Mouse (Mus musculus) embryo, embryonic 11 days (tissue): Measurements from ENCODE around the gene Sept8.

Experiments
- DNase-seq: peaks from one replicate; pipeline ENCODE4 v3.0.0-alpha.2; 2015

Gene Sept8

DNA sequence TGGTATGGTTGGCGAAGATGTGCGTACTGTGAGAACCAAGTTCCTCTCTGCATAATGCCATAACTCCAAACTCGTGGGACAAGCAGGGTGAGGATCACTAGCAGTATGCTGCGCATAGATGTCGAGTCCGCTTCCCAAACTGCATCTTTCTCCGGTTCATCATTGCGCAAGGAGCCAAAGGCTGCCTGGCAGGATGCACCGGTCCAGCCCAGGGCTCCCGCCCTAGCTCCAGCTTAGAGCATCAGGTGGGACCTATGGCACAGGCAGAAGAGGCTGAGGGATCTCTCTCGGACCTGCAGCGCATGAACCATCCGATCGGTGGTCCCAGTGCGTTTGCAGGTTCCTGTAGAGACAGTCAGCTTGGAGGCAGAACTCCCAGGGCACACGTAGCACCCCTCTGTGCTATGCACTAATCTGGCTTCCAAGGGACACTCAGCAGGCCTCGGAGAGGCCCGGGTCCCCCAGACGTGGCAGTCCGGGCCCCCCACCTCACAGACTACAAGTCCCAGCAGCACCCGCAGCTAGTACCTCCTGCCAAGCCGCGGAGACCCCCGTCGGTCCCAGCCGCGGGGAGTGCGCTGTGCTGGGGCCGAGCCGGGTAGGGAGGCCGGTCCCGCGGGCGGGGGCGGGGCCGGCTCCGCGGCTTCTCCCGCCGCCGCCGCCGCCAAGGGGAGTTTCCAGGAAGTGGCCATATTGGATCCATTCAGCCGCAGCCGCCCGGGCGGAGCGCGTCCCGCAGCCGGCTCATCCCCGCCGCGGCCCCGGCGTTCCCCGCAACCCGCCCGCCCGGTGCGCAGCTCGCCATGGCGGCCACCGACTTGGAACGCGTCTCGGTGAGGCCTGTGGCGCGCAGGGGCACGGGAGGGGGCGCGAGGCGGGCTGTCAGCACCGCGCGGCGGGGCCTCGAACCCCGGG lies at the start of gene Sept8:
Gene Sept8, plus strand, starts transcription at position 51 of the 915 bp plus-strand sequence.
- DNase-seq: peak; percentile 80

DNA sequence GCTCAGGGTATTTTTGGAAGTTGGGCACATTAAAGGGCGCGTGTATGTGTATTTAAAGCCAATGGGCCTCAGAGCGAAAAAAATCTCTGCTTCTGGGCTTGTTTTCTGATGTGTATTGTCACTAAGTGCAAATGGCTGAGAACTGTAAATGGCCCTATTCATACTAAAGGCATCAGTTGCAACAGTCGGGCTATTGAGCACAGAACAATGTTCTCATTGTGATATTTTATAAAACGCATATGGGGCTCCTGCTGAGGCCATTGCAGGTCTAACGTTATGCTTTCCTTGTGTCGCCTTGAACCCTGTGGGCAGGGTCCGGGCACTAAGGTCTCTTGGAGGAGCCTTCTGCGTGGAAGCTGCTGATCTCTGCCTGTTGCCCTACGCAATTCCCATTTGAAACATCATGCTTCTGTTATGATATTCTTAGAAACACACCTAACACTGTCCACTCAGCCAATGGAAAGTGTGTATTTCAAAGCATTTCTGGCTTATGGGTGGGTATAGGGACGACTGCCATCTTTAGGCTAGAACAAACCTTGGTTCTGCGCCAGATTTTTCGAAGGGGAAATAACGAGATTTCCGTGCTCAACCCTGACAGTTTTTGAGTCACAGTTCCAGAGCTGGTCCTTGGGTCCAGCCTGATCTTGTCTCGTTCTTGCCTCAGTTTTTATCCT lies 49.6 kb upstream of the Sept8 start:
- no peak for DNase-seq

DNA sequence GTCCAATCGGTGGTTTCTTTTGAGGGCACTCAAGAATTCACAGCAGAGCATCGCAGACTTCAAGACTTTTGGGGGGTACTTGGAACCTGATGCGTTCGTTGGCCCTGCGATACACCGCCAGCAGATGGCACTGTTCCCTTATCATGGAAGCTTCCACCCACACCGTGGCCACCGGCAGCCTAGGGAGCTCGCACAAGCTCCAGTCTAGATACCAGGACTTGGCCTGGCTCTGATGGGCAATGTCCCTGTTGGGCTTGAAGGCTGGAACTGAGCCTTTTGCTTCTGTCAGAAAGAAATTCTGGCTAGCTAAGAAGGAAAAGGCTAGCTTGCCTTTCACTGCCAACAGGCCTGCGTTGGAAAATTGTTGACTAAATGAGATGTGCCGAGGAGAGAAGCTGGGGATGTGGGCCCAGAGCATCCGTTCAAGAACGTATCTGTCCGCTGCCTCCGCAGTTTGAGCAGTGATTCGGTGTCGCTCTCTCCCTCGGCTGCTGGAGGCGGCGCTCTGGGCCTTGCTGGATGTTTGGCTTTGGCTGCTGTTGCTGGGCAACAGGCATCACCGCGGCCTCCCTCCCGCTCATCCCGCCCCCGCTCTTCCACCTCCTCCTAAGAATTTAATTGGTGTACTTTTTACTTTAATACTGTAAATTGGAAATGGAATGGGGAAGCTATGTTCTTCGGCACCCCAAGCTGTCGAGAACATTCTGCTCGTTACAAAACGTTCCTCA lies 48.9 kb upstream of the Sept8 start, which contains the start of gene Gm9837:
Gene Gm9837, minus strand, starts transcription at position 512 of the 728 bp plus-strand sequence.
- peak; percentile 95 for DNase-seq

DNA sequence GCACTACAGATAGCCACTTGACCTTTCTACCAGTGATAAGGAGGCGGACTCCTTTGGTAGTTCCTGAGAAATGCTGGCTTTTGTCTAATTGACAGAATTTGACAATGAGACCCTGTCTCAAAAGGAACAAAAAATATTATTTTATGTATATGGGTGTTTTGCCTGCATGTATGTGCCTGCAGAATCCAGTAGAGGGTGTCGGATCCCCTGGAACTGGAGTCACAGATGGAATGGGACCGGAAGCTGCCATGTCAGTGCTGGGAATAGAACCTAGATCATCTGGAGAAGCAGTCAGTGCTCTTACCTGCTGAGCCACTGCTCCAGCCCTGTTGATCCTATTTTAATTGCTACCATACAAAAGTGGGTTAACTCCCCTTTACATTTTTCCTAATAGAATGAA lies 46.3 kb upstream of the Sept8 start:
- DNase-seq: no peak

DNA sequence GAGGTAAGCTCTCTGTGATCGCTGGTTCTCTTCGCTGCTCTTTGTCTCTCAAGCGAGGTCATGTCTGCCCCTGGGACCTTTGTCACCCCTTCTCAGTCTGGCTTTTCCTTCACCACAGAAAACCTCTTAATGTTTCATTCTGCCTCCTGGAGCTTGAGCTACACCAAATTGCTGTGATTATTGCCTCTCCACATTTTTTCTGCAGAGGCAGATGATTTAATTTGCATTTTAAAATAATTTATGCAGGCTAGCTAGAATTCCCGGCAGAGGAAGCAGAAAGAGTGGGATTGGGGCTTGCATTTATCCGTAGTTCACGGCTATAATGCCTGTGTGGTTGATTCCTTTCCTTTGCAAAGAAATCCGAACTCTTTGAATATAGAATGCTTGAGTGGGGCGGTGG lies 43.4 kb upstream of the Sept8 start:
- DNase-seq: no peak

DNA sequence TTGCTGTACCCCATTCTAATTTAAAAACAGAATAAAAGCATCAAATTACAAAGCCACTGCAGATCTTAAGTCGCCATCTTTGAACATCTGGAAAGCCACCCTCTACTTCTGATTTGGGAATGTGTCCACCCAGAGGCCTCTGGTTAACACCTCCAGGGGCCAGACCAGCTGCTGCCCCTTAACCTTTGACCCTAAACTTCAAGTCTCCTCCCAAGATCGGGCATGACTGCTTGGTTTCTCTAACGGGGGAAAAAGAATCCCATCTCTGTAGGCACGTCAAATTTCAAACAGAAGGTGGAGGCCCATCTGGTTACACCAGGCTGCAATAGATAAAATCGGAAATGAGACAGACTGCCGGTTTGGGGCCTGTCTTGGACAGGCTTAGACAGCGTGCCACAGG lies 41.2 kb upstream of the Sept8 start:
- no peak for DNase-seq

DNA sequence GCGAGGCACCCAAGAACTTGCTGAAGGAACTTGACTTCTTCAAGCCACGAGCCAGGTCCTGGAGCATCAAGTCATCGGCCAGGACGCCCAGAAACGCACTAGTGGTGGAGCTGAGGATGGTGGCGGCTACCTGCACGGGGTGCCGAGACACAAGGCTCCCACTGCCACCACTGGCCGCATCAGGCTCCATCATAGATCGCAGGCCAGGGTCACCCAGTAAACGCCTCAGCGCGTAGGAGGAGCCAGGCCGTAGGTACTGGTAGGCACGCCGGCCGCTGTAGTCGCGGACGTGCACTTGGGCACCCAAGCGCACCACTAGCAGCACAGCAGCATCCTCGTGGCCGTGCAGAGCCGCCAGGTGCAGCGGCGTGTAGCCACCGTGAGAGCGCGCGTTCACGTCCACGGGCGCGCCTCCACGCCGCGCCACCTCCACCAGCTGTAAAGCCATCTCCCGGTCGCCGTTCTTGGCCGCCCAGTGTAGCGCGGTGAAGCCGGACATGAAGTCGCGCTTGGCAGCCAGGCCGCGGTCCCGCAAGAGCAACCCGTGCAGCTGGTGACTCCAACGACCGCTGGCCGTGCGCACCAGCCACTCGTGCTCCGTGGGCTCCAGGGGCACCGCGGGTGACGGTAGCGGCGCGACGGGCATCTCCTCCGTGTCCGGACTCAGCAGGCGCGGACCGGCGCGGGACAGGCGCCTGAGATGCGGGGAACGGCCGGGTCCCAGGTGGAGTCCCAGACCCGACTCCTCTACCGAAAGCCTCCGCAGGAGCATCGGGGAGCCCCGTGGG lies 40.5 kb upstream of the Sept8 start:
- DNase-seq: no peak

DNA sequence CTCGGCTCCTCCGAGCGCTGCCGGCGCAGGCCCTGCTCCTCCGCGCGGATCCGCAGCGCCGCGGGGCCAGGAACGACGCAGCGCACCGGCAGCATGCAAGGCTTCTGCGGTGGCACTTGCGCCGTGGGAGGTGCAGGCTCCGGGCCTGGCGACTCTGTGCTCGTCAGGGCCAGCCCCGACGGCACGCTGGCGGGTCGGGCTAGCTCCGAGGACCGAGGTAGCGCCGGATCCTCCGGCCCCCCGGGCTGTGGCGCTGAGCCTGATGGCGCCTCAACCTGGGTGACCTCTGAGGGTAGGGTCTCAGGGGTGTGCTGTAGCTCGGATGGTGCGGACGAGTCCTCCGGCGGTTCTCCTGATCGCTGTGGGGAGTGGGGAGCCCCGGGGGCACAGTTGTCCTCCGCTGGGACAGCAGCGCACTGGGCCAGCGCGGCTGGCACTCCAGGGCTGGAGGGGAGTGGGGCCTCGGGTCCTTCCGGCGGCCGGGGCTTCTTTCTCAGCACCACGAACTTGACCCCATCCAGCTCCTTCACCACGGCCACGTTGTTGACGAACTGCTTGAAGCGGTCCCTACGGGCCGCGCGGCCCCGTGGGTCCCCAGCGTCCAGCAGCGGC lies 39.8 kb upstream of the Sept8 start:
- DNase-seq: no peak

DNA sequence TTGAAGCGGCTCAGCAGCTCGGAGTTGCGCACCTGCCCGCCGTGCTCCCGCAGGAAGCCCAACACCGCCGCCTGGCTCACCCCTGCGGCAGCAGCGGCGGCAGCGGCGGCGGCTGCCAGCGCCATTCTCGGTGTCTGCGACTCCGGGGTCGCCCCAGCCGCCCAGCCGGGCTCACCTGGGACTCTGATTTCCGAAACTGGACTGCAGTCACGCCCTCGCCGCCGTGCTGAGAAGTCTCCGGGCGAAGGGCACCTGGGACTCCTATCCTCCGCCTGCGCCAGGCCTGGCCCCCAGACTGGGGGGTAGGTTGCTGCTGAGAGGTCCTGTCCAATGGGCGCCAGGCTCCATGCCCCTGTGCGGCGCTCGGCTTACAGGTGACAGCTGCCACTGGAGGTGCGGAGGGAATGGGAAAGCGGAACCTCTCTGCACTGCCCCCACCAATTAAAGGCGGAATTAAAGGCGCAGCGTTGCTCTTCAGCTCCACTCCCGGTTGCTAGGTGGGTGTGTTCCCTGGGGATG lies 39.2 kb upstream of the Sept8 start, which contains the start of the genes Gm9945 and Sowaha:
Gene Gm9945, plus strand, starts transcription at position 384 of the 519 bp plus-strand sequence.
Gene Sowaha, minus strand, starts transcription at position 492 of the 519 bp plus-strand sequence.
- DNase-seq: peak; percentile 50

DNA sequence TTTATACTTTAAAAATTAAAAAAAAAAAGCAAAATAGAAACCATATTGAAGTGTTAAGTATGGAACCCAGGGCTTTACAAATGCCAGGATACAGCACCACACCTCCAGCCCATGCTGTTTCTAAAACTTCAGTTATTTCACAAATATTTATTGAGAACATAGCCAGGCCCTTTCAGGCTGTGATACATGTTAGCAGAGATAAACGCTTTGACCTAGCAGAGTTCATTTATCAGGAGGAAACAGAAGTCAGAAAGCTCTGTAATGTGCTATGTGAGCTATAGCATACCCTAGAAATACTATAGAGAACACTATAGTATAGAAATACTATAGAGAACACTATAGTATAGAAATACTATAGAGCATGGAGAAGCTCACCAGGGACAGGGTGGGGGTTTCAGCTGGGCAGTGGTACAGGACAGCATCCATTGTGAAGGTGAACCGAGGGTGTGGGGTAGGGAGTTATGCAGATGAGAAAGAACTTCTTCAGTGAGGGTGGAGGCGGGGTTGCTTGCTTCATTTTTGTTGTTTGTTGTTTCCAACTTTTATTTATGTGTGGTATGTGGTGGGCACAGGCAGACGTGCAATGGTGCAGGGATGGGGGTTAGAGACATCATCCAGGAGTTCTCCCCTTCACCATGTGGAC lies 37.8 kb upstream of the Sept8 start:
- DNase-seq: no peak

DNA sequence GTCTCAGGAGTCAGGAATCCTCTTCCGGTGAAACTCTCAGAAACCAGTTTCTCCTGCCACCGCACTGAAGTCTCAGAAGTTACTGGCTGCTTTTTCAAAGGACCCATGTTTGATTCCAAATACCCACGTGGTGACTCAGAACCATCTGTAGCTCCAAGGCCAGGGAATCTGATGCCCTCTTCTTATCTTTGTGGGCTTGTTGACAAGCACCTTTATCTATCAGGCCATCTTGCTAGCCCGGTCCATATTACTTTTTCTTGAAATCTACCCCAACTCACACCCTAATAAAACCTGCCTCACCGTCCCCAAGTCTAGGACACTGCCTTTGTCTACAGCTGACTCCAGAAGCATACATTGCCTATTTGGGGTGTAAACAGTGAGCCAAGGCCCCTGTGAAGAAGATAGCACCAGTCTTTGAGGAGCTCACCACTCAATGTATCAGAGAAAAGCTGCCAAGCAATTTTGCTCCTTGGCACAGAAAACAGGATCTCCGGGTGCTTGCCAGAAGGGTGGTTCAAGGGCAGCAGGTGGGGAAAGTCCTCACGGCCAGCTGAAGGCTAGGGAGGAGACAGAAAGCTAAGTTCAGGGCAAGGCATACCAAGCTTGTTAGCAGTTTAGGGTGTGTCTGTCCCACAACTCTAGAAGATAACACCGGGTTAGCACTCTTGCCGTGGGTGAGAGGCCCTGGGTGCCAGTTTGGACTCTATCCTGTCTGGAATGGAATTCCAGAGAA lies 35.7 kb upstream of the Sept8 start:
- DNase-seq: no peak

DNA sequence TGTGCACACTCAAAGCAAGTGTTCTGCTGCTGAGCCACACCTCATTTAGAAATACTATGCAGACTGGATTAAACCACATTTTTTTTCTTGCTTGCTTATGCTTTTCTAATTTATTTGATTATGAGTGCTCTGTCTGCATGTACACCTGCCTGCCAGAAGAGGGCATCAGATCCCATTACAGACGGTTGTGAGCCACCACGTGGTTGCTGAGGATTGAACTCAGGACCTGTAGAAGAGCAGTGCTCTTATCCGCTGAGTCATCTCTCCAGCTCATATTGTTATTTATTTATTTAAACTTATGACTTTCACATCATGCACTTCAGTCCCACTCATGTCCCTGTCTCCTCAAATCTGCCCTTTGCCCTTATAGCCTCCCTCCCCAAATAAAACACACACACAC lies 33.3 kb upstream of the Sept8 start:
- DNase-seq: no peak

DNA sequence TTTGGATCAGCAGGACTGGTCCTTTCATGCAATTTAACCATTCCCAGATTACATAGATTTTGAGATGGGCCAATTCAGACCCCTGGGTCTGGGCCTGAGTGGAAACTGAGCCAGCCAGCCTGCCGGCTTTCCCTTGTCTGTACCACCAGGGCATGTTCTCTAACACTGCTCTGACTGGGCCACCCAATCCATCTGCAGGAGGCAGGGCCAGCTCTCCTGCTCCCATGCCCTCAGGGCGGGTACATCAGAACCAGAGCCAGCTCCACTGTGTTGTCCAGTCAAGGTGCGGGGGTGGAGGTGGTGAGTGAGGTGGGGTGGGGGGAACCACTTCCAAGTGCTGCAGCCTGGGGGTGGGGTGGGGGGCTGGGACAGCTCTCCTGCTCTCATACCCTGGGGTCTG lies 32.7 kb upstream of the Sept8 start:
- DNase-seq: no peak

DNA sequence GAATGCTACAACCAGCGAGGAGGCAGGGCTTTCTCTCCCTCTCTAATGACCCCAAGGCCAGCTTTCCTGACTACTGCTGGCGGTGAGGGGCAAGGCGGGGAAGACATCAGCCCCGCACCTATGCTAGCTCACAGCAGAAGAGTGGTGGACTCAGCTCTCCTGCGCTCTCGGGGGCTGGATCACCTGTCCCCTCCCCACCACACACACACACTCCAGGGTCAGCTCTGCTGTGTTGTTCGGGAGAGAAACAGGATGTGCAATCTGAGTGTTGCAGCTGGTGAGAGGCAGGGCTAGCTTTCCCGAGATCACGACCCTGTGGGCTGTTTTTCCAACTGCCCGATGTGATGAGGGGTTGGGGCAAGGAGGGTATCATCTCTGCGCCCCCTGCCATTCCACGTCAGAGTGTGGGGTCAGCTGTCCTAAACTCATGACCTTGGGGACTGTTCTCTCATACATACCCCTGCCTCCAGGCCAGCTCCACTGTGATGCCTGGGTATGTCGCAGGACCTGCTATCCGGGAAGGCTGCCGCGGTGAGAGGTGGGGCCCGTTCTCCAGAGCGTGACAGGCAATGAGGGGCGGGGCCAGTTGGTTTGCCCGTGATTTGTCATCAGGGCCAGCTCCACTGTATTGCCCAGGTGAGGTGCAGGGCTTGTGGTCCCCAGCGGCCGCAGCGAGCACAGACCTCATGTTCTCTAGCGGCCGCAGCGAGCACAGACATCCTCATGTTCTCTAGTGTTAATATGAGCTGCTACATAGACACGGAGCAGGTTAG lies 32.0 kb upstream of the Sept8 start:
- DNase-seq: no peak

DNA sequence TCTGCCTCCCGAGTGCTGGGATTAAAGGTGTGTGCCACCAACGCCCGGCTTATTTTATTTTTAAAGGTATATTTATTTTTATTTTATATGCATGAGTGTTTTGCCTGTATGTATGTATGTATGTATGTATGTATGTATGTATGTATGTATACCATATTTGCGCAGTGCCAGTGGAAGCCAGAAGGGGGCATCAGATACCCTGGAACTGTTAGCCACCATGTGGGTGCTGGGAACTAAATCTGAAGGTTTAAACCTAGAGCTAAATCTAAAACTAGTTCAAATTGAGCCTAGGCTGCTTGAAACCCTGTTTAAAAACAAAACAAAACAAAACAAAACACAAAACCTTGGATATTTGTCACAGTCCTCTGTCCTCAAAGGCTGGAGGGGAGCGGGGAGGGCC lies 30.1 kb upstream of the Sept8 start:
- no peak for DNase-seq

DNA sequence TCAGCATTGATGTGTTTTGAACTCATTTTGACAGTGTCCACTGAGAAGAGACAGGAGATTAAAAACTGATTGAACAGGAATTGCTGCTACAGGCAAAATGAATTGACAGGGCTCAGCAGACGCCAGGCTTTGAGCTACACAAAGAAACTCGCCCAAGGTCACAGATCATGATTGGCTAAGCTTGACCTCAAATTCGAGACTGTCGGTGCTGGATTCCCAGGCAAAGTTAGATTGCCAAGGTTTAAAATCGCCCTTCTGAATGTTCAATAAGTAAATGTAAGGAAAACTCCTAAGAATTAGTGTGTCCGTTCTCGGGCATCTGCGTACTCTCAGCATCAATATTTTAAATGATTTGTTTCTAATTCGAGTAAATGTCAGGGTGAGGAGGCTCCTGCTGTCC lies 29.6 kb upstream of the Sept8 start:
- no peak for DNase-seq

DNA sequence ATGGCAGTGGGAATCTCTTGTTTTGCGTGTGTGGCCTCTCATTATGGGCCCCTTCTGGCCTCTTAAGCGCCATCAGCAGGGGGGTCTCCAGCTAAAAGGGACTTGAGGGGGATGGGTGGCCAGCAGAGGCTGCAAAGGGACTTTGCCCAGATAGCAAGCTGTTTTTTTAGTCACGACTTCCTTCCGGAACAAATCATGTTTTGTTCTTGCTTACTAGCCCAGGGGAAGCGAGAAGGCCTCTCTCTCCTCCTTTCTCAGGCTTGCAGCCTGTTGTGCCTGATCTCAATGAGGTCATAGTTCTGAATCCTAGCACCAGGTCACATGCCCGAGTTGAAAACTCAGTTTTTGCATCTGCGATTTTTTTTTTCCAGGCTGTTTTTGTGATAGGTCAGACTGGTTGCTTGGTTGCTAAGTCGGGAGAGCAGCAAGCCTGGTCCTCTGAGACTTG lies 27.1 kb upstream of the Sept8 start:
- peak; percentile 80 for DNase-seq

DNA sequence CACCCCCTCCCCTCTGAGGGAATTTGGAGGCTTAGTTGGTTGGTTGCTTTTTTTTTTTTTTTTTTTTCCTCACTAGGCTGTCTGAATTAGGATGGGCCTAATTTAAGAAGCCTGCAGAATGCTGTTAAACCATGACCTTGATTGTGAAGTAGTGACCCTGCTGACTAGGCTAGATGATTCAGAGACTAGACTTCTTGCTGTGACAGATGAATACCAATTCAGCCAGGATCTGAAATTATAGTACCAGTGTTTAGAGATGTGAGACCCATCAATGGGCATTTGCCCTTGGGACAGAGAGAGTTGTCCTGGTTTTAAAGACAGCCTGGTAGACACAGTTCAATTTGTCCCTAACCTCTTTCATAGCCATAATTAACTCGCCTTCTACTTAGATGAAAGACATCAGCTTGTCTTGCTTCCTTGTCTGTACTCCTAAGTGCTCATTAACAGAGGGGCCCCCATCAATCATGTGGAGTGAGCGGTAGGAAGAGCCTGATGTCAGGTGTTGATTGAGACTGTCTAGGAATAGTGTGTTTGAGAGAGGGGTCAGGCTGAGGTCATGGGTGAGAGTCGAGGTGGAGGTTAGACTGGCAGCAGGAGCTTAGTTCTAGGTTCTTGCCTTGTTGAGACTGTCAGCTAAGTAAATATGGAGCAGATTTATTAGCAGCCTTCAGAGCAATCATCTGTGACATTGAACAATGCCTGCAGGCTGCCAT lies 25.7 kb upstream of the Sept8 start:
- peak; percentile 66 for DNase-seq

DNA sequence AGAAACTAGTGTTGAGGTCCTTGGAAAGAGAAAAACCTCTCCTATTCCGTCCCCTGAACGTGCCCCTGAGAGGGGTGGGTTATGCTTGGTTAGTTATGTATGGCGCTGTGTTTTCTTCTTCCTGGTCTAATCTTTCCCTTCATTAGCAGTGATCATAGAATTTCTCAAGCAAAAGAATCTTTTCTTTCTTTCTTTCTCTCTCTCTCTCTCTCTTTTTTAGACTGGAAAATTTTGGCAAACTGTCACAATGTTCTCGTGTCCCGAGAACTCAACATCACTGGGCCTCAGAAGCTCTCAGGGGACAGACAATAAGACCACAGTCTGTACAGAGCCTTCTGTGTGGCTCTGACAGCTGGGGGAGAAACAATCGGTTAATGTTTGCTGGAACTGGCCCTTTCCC lies 23.6 kb upstream of the Sept8 start:
- DNase-seq: no peak
